Mouse (Mus musculus): ENCODE measurements around the gene Pam16.
A peak's percentile ranks its signal among the peaks of the same experiment; 100 is the strongest.

Pam16 gene

GRCm38 (mm10) chr16:4624481-4625110 is at the start of gene Pam16:
Gene Pam16 (minus strand): TSS chr16:4624988.
- DNase-seq, result peak; percentile 96

- DNase-seq, result no peak
Measured at GRCm38 (mm10) chr16:4674091-4674490, 49.3 kb upstream of the Pam16 start.

GRCm38 (mm10) chr16:4670317-4670716 is 45.5 kb upstream of the Pam16 start:
- no peak for DNase-seq

- peak; percentile 93 for DNase-seq
Measured at GRCm38 (mm10) chr16:4667190-4667808, 42.5 kb upstream of the Pam16 start.

GRCm38 (mm10) chr16:4665726-4666125 is 40.9 kb upstream of the Pam16 start:
- no peak for DNase-seq

GRCm38 (mm10) chr16:4663806-4664205 is 39.0 kb upstream of the Pam16 start:
- DNase-seq, result no peak

- no peak for DNase-seq
Measured at GRCm38 (mm10) chr16:4661605-4662004, 36.8 kb upstream of the Pam16 start.

- no peak for DNase-seq
Measured at GRCm38 (mm10) chr16:4659326-4659725, 34.5 kb upstream of the Pam16 start.

GRCm38 (mm10) chr16:4658781-4659245 is 34.0 kb upstream of the Pam16 start:
- DNase-seq, result no peak

GRCm38 (mm10) chr16:4656571-4657081 is 31.8 kb upstream of the Pam16 start:
- no peak for DNase-seq

- DNase-seq, result peak; percentile 44
Measured at GRCm38 (mm10) chr16:4655764-4656570, 31.2 kb upstream of the Pam16 start.

GRCm38 (mm10) chr16:4655251-4655734 is 30.5 kb upstream of the Pam16 start:
- peak; percentile 72 for DNase-seq

- DNase-seq, result no peak
Measured at GRCm38 (mm10) chr16:4654706-4655105, 29.9 kb upstream of the Pam16 start.

- no peak for DNase-seq
Measured at GRCm38 (mm10) chr16:4652707-4653416, 28.1 kb upstream of the Pam16 start.

- no peak for DNase-seq
Measured at GRCm38 (mm10) chr16:4651624-4652023, 26.8 kb upstream of the Pam16 start.

GRCm38 (mm10) chr16:4651081-4651480 is 26.3 kb upstream of the Pam16 start:
- no peak for DNase-seq

GRCm38 (mm10) chr16:4650161-4650560 is 25.4 kb upstream of the Pam16 start:
- no peak for DNase-seq

GRCm38 (mm10) chr16:4649692-4650091 is 24.9 kb upstream of the Pam16 start:
- no peak for DNase-seq

- DNase-seq, result no peak
Measured at GRCm38 (mm10) chr16:4649211-4649610, 24.4 kb upstream of the Pam16 start.

GRCm38 (mm10) chr16:4648416-4649023 is 23.7 kb upstream of the Pam16 start:
- peak; percentile 2 for DNase-seq

GRCm38 (mm10) chr16:4647651-4648141 is 22.9 kb upstream of the Pam16 start:
- peak; percentile 75 for DNase-seq

- DNase-seq, result no peak
Measured at GRCm38 (mm10) chr16:4646831-4647230, 22.0 kb upstream of the Pam16 start.
